Mouse (Mus musculus) erythroblast, embryonic 14.5 days (primary cell): ENCODE measurements around the gene Ankrd63. TPM values are rescaled to one million over a fixed set of nuclear protein-coding genes. Genes with fewer than 3 reads are reported as not detected.
A peak's percentile ranks its signal among the peaks of the same experiment; 100 is the strongest.

Experiments used
- H3K27me3 ChIP-seq: 2 replicates; pipeline ENCODE4 v1.6.1; 2012; ENCODE audit warnings: inconsistent platforms; ENCODE audit not compliant: control insufficient read depth
- H3K36me3 ChIP-seq: 2 replicates; pipeline ENCODE4 v1.6.1; 2012; ENCODE audit warnings: mild to moderate bottlenecking, inconsistent platforms; ENCODE audit not compliant: control insufficient read depth
- H3K4me1 ChIP-seq: 2 replicates; pipeline ENCODE4 v1.6.1; 2012; ENCODE audit warnings: inconsistent platforms; ENCODE audit not compliant: control insufficient read depth
- H3K4me3 ChIP-seq: replicated peaks from 2 replicates; pipeline ENCODE3; 2012; ENCODE audit warnings: moderate library complexity, mild to moderate bottlenecking, inconsistent platforms
- H3K9me3 ChIP-seq: 2 replicates; pipeline ENCODE4 v1.6.1; 2012; ENCODE audit warnings: low read length, inconsistent platforms, mixed read lengths; ENCODE audit not compliant: control insufficient read depth
- GATA1 ChIP-seq: IDR thresholded peaks from 2 replicates; pipeline ENCODE4 v1.6.1; 2012; ENCODE audit warnings: low read length, inconsistent platforms, mixed read lengths
- TAL1 ChIP-seq: IDR thresholded peaks from 3 replicates; pipeline ENCODE4 v1.6.1; 2012; ENCODE audit warnings: low read length, inconsistent platforms, mixed read lengths
- polyA plus RNA-seq: library from polyadenylated mRNA; stranded (reverse); fragments of >175 nt; gene quantifications from 2 replicates; pipeline ENCODE4 v1.2.3, GENCODE M21; 2012

Ankrd63 gene
- polyA plus RNA-seq, 1 experiment: not detected

GRCm38 (mm10) chr2:118667181-118667580 lies 36.6 kb downstream of the Ankrd63 start:
- H3K36me3 ChIP-seq: no peaks in the 10 kb centered on the region; the same call in 1 of the 2 replicates
- H3K4me1 ChIP-seq: peaks cover 49% of the 10 kb centered on the region
- TF ChIP-seq TAL1 (no peak), GATA1 (no peak)
- H3K27me3 ChIP-seq: no peaks in the 10 kb centered on the region; the same call in 1 of the 2 replicates
- no peak overlapping the region for H3K4me3 ChIP-seq
- no peaks in the 10 kb centered on the region for H3K9me3 ChIP-seq

DNA sequence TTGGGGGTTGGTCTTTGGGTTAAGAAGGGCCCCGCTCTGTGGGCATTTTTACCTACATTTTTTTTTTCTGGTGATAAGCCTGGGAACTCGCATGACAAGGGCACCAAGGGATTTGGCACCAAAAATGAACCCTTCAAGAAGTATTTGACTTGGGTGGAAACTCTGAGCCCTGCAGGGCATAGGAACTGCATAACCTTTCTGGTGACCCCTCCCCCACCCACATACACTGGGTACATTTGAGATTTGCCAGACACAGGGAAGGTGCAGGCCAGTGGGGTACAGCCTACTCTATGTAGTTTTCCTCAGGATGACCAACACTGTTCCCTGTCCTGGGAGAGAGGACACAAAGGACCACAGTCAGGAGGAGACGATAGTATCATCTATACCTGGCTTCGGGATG lies 38.1 kb downstream of the Ankrd63 start:
- Histone ChIP-seq H3K4me3 (no peak overlapping the region), H3K27me3 (no peaks in the 10 kb centered on the region; the same call in 1 of the 2 replicates), H3K36me3 (peaks cover 2% of the 10 kb centered on the region), H3K9me3 (no peaks in the 10 kb centered on the region), H3K4me1 (peaks cover 61% of the 10 kb centered on the region)
- TF ChIP-seq GATA1: no peak
- TF ChIP-seq TAL1: no peak

DNA sequence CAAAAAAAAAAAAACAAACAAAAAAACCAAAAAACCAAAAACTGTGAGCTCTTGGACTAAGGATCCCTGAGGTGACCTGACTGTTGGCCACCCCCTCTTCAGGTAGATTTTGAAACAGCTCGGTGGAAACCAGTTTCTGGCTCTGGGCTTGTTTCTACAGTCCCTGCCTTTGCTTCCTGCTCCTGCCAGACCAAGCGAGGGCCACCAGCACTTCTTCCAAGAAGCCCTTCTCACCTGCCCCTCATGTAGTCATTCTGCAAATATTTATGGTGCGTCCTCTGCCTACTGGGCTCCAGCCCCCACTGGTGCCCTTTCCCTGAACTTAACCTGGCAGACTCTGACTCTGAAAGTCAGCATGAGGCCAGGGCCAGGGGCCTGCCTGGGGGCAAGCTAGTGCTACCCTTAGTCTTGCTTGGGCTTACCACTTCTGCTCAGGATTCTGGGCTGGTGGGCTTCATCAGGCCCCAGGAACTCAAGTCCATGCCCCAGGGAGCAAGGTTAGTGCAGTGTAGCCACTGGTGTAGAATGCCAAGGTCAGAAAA lies 38.7 kb downstream of the Ankrd63 start:
- no peak overlapping the region for H3K4me3 ChIP-seq
- TF ChIP-seq TAL1: no peak
- no peak for TF ChIP-seq GATA1
- no peaks in the 10 kb centered on the region for H3K9me3 ChIP-seq
- H3K4me1 ChIP-seq: peaks cover 67% of the 10 kb centered on the region
- H3K36me3 ChIP-seq: peaks cover 2% of the 10 kb centered on the region
- no peaks in the 10 kb centered on the region; the same call in 1 of the 2 replicates for H3K27me3 ChIP-seq

DNA sequence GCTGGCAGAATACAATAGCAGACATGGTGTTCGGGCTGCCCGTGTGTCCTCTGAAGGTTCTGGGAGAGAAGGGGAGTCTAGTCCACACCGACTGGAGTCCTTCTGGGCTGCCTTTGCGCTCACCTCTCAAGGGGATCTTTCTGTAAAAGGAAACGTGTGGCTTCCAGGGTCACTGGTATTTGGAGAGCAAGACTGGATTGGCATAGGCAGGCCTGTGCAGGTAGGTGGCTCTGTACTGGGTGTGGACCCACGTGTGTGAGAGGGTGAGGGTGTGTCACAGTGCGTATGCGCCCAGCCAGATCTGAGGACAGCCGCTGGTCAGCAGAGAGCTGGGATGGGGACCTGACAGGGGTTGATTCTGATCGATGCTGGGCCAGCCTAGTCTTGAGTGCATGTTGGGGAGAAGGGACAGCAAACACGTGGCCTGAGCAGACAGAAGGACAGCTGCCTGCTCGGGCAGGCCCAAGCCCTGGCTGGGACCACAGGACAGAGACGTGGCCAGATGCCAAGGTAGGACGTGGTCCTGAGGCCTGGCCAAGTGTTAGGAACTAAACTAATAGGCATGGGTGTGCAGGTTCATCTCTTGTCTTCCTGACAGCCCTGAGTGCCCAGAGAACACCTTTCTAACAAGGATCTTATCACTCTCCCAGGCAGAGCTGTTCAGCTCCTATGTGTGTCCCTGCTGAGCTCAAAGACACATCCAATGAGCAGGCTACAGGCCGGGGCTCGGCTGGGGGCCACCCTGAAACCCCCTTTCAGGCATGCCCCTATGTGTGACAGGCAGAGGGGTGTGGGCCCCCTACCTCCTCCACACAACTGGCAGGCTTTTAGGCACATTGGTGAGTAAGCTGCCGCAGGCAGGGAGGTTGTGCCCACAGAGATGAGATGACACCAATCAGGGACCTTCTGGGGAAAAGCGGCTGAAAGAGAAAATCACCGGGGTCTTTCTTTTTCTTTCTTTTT lies 39.7 kb downstream of the Ankrd63 start:
- peaks cover 76% of the 10 kb centered on the region for H3K4me1 ChIP-seq
- H3K9me3 ChIP-seq: no peaks in the 10 kb centered on the region
- peaks cover 2% of the 10 kb centered on the region for H3K36me3 ChIP-seq
- no peak for TF ChIP-seq GATA1
- no peak for TF ChIP-seq TAL1
- H3K27me3 ChIP-seq: no peaks in the 10 kb centered on the region; the same call in 1 of the 2 replicates
- H3K4me3 ChIP-seq: peak overlapping the region; percentile 75

- Histone ChIP-seq H3K4me1 (peaks cover 86% of the 10 kb centered on the region), H3K9me3 (no peaks in the 10 kb centered on the region), H3K27me3 (no peaks in the 10 kb centered on the region; the same call in 1 of the 2 replicates), H3K36me3 (peaks cover 2% of the 10 kb centered on the region), H3K4me3 (peak within 1 kb of the TSS; percentile 75)
- TF ChIP-seq TAL1 (no peak), GATA1 (no peak)
These were observed 40.6 kb downstream of the Ankrd63 start, which contains the start of gene Pak6 for GRCm38 (mm10) chr2:118662902-118663803. Gene Pak6 (plus strand): TSS chr2:118663303.

DNA sequence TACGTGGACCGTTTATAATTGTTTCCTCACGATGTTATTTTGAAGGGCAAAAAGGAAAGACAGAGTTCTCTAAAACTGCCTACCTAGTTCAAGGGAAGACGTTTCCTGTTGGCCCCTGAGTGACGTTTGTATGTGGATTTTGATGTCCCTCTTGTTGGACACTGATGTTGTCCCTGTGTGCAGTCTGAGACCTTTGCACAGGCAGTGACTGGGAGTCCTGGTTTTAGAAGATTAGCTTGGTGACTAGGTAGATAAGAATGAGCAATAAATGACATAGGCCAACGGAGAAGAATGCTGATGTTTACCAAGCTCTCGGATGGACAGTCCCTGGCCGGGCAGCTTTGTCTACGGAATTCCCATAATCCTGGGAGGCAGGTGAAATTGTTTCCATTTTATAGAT lies 41.9 kb downstream of the Ankrd63 start:
- Histone ChIP-seq H3K36me3 (peaks cover 2% of the 10 kb centered on the region), H3K4me3 (peak overlapping the region; percentile 75), H3K27me3 (no peaks in the 10 kb centered on the region; the same call in 1 of the 2 replicates), H3K4me1 (peaks cover 94% of the 10 kb centered on the region), H3K9me3 (no peaks in the 10 kb centered on the region)
- TF ChIP-seq TAL1 (peak; percentile 48; the same call in 2 of the 3 replicates), GATA1 (no peak; the same call in 1 of the 2 replicates)

DNA sequence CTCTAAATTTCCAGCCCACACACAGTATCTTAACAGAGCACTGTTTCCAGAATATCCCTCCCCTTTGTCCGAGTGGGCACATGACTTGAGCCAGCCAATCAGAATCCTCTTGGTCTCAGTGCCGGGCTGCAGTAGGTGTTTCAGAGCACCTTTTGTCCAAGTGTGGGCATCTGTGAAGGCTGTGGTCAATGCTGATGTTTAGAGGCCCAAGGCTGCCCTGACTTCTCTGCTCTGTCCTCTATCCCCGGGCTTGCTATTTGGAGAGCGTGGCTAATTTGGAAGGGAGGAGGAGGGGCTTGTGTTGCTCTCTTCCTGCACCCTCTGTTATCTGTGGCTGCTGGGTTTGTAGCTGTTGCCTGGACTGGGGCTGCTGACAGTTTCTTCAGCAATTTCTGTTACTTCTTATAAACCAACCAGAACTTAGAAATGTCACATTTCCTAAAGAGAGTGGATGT lies 43.7 kb downstream of the Ankrd63 start:
- TF ChIP-seq TAL1 (no peak), GATA1 (peak; percentile 59)
- H3K27me3 ChIP-seq: no peaks in the 10 kb centered on the region; the same call in 1 of the 2 replicates
- peak overlapping the region; percentile 59 for H3K4me3 ChIP-seq
- no peaks in the 10 kb centered on the region for H3K9me3 ChIP-seq
- peaks cover 91% of the 10 kb centered on the region for H3K4me1 ChIP-seq
- H3K36me3 ChIP-seq: peaks cover 2% of the 10 kb centered on the region

- H3K27me3 ChIP-seq: no peaks in the 10 kb centered on the region; the same call in 1 of the 2 replicates
- H3K4me1 ChIP-seq: peaks cover 87% of the 10 kb centered on the region
- H3K9me3 ChIP-seq: no peaks in the 10 kb centered on the region
- H3K36me3 ChIP-seq: peaks cover 2% of the 10 kb centered on the region
- no peak for TF ChIP-seq TAL1
- TF ChIP-seq GATA1: peak; percentile 75
- H3K4me3 ChIP-seq: peak overlapping the region; percentile 59
These were observed 44.3 kb downstream of the Ankrd63 start for GRCm38 (mm10) chr2:118659493-118659892.
